Mouse (Mus musculus) spleen, adult 2 months (tissue): ENCODE measurements around the gene Zdhhc12.

Source experiments
- CTCF ChIP-seq: fragments of 200-500 bp; IDR thresholded peaks from 2 replicates; pipeline ENCODE4 v1.5.1; 2011; ENCODE audit warnings: mild to moderate bottlenecking, inconsistent platforms; ENCODE audit not compliant: insufficient read depth, insufficient read length, insufficient replicate concordance; ENCODE audit errors: extremely low read depth
- POLR2A ChIP-seq: fragments of 200-500 bp; IDR thresholded peaks from 2 replicates; pipeline ENCODE4 v1.6.1; 2011; ENCODE audit warnings: low read depth, low read length, inconsistent platforms

GRCm38 (mm10) chr2:30075625-30076024 lies 17.8 kb downstream of the Zdhhc12 start:
- TF ChIP-seq CTCF (no peak), POLR2A (no peak)
